Mouse (Mus musculus): ENCODE results near the gene Cngb1. TPM values are rescaled to one million over a fixed set of nuclear protein-coding genes. Genes with fewer than 3 reads are reported as not detected.

The Cngb1 gene
- polyA plus RNA-seq, 1 experiment from 2014 or later, result 0.25 TPM

- H3K4me2 ChIP-seq, result no peak overlapping the region
- peaks cover 9% of the 10 kb centered on the region for H3K4me1 ChIP-seq
- H3K27me3 ChIP-seq, result no peaks in the 10 kb centered on the region
- H3K9me3 ChIP-seq, result no peaks in the 10 kb centered on the region
- ATAC-seq (ENCODE audit: borderline replicate concordance, extremely low read depth, low FRiP score, low TSS enrichment), result no peak
- H3K9ac ChIP-seq, result no peak overlapping the region
- no peak overlapping the region for H3K27ac ChIP-seq
- peaks cover 19% of the 10 kb centered on the region for H3K36me3 ChIP-seq
- no peak overlapping the region for H3K4me3 ChIP-seq
Observed at GRCm38 (mm10) chr8:95336363-95336762, 30.0 kb upstream of the Cngb1 start.

GRCm38 (mm10) chr8:95335706-95336105 lies 29.3 kb upstream of the Cngb1 start:
- WGBS, result 83% methylated on average over 1 of the region's 1 CpGs
- no peak for ATAC-seq (ENCODE audit: borderline replicate concordance, extremely low read depth, low FRiP score, low TSS enrichment)

GRCm38 (mm10) chr8:95332437-95333199 lies 26.2 kb upstream of the Cngb1 start:
- Histone ChIP-seq H3K4me3 (peak overlapping the region; percentile 94), H3K27ac (peak overlapping the region; percentile 99), H3K36me3 (peaks cover 37% of the 10 kb centered on the region), H3K9ac (peak overlapping the region; percentile 84), H3K4me2 (peak overlapping the region; percentile 78), H3K27me3 (no peaks in the 10 kb centered on the region), H3K4me1 (peaks cover 23% of the 10 kb centered on the region), H3K9me3 (no peaks in the 10 kb centered on the region)
- WGBS, result 11% methylated on average over 21 of the region's 21 CpGs
- peak; percentile 4; the same call in 1 of the 2 replicates for ATAC-seq (ENCODE audit: borderline replicate concordance, extremely low read depth, low FRiP score, low TSS enrichment)

More at GRCm38 (mm10) chr8:95335706-95336105, 29.3 kb upstream of the Cngb1 start:
- peaks cover 11% of the 10 kb centered on the region for H3K4me1 ChIP-seq
- H3K36me3 ChIP-seq, result peaks cover 19% of the 10 kb centered on the region
- no peak overlapping the region for H3K4me2 ChIP-seq
- H3K27me3 ChIP-seq, result no peaks in the 10 kb centered on the region
- no peak overlapping the region for H3K27ac ChIP-seq
- H3K9ac ChIP-seq, result no peak overlapping the region
- no peak overlapping the region for H3K4me3 ChIP-seq
- no peaks in the 10 kb centered on the region for H3K9me3 ChIP-seq

GRCm38 (mm10) chr8:95331720-95332436 lies 25.5 kb upstream of the Cngb1 start, which contains the start of the genes Zfp319 and Usb1:
Gene Zfp319, minus strand, starts transcription at chr8:95331950.
Gene Usb1, plus strand, starts transcription at chr8:95332284.
- Histone ChIP-seq H3K36me3 (peaks cover 41% of the 10 kb centered on the region), H3K4me3 (peak within 1 kb of the TSS; percentile 94), H3K9ac (peak within 1 kb of the TSS; percentile 84), H3K4me1 (peaks cover 28% of the 10 kb centered on the region), H3K4me2 (peak within 1 kb of the TSS; percentile 78), H3K27me3 (no peaks in the 10 kb centered on the region), H3K9me3 (no peaks in the 10 kb centered on the region), H3K27ac (peak within 1 kb of the TSS; percentile 99)
- ATAC-seq (ENCODE audit: borderline replicate concordance, extremely low read depth, low FRiP score, low TSS enrichment), result peak; percentile 95
- WGBS, result under 1% methylated on average over 65 of the region's 80 CpGs

GRCm38 (mm10) chr8:95331156-95331719 lies 24.9 kb upstream of the Cngb1 start:
- peak overlapping the region; percentile 84 for H3K9ac ChIP-seq
- ATAC-seq (ENCODE audit: borderline replicate concordance, extremely low read depth, low FRiP score, low TSS enrichment), result peak; percentile 40
- H3K4me1 ChIP-seq, result peaks cover 32% of the 10 kb centered on the region
- peak overlapping the region; percentile 94 for H3K4me3 ChIP-seq
- H3K4me2 ChIP-seq, result peak overlapping the region; percentile 78
- peaks cover 48% of the 10 kb centered on the region for H3K36me3 ChIP-seq
- no peaks in the 10 kb centered on the region for H3K27me3 ChIP-seq
- peak overlapping the region; percentile 99 for H3K27ac ChIP-seq
- no peaks in the 10 kb centered on the region for H3K9me3 ChIP-seq
- under 1% methylated on average over 38 of the region's 38 CpGs for WGBS

- ATAC-seq (ENCODE audit: borderline replicate concordance, extremely low read depth, low FRiP score, low TSS enrichment), result no peak
- H3K9me3 ChIP-seq, result no peaks in the 10 kb centered on the region
- H3K36me3 ChIP-seq, result peaks cover 54% of the 10 kb centered on the region
- peak overlapping the region; percentile 94 for H3K4me3 ChIP-seq
- H3K27ac ChIP-seq, result 0 out of 2 replicates have a peak overlapping the region, but pooled peaks have one; percentile 99
- no peaks in the 10 kb centered on the region for H3K27me3 ChIP-seq
- 59% methylated on average over 1 of the region's 1 CpGs for WGBS
- peaks cover 32% of the 10 kb centered on the region for H3K4me1 ChIP-seq
- H3K9ac ChIP-seq, result peak overlapping the region; percentile 84
- peak overlapping the region; percentile 78 for H3K4me2 ChIP-seq
Observed at GRCm38 (mm10) chr8:95330367-95330766, 24.0 kb upstream of the Cngb1 start.

- peaks cover 32% of the 10 kb centered on the region for H3K4me1 ChIP-seq
- peaks cover 44% of the 10 kb centered on the region for H3K36me3 ChIP-seq
- no peak for ATAC-seq (ENCODE audit: borderline replicate concordance, extremely low read depth, low FRiP score, low TSS enrichment)
- no peaks in the 10 kb centered on the region for H3K9me3 ChIP-seq
- 90% methylated on average over 46 of the region's 46 CpGs for whole genome bisulfite sequencing
- H3K27me3 ChIP-seq, result no peaks in the 10 kb centered on the region
- H3K4me2 ChIP-seq, result no peak overlapping the region
- H3K4me3 ChIP-seq, result no peak overlapping the region
- no peak overlapping the region for H3K27ac ChIP-seq
- no peak overlapping the region for H3K9ac ChIP-seq
Observed at GRCm38 (mm10) chr8:95327866-95328465, 21.6 kb upstream of the Cngb1 start.

- 73% methylated on average over 5 of the region's 5 CpGs for WGBS
- Histone ChIP-seq H3K4me2 (no peak overlapping the region), H3K4me3 (no peak overlapping the region), H3K36me3 (peaks cover 44% of the 10 kb centered on the region), H3K9me3 (no peaks in the 10 kb centered on the region), H3K27ac (no peak overlapping the region), H3K9ac (no peak overlapping the region), H3K27me3 (no peaks in the 10 kb centered on the region), H3K4me1 (peaks cover 28% of the 10 kb centered on the region)
- ATAC-seq (ENCODE audit: borderline replicate concordance, extremely low read depth, low FRiP score, low TSS enrichment), result no peak
Observed at GRCm38 (mm10) chr8:95326822-95327221, 20.4 kb upstream of the Cngb1 start.

GRCm38 (mm10) chr8:95324646-95325045 lies 18.3 kb upstream of the Cngb1 start:
- Histone ChIP-seq H3K36me3 (peaks cover 44% of the 10 kb centered on the region), H3K9ac (no peak overlapping the region), H3K4me3 (no peak overlapping the region), H3K4me2 (no peak overlapping the region), H3K9me3 (no peaks in the 10 kb centered on the region), H3K27ac (peak overlapping the region; percentile 19; the same call in 1 of the 2 replicates), H3K27me3 (no peaks in the 10 kb centered on the region), H3K4me1 (peaks cover 26% of the 10 kb centered on the region)
- 43% methylated on average over 5 of the region's 5 CpGs for WGBS
- ATAC-seq (ENCODE audit: borderline replicate concordance, extremely low read depth, low FRiP score, low TSS enrichment), result no peak

- peaks cover 30% of the 10 kb centered on the region for H3K36me3 ChIP-seq
- peaks cover 26% of the 10 kb centered on the region for H3K4me1 ChIP-seq
- H3K9me3 ChIP-seq, result no peaks in the 10 kb centered on the region
- H3K27me3 ChIP-seq, result no peaks in the 10 kb centered on the region
- H3K4me3 ChIP-seq, result no peak overlapping the region
- H3K9ac ChIP-seq, result no peak overlapping the region
- ATAC-seq (ENCODE audit: borderline replicate concordance, extremely low read depth, low FRiP score, low TSS enrichment), result no peak
- H3K27ac ChIP-seq, result no peak overlapping the region
- WGBS, result 79% methylated on average over 3 of the region's 3 CpGs
- H3K4me2 ChIP-seq, result no peak overlapping the region
Observed at GRCm38 (mm10) chr8:95323201-95323600, 16.8 kb upstream of the Cngb1 start.

Data from lung, embryonic 15.5 days (tissue).